Mouse (Mus musculus): ENCODE results near the gene Acsl5.

Acsl5 gene

DNA sequence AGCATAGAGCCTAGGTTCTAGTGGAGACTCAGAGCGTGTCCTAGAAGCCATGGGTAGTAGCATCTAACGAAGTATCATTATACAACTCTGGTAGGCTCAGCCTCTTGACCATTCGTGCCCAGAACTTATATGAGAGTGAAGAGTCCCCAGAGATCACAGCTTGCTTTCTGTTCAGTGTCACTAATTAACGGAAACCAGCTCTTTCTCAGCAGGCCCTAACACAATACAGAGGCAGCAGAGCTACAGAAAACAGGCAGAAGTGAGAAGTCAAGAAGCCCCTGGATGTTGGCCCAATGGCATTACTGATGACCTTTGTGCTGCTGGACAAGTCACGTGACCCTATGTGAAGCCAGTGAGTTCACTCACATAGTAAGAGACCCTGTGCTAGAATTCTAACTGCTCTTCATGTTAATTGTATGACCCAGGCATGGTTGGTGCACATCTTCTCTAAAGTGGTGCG, 10.5 kb upstream of the Acsl5 start, which contains the start of gene Gucy2g:
Gene Gucy2g (minus strand): TSS at position 51 of the 460 bp plus-strand sequence.
- DNase-seq: no peak

DNA sequence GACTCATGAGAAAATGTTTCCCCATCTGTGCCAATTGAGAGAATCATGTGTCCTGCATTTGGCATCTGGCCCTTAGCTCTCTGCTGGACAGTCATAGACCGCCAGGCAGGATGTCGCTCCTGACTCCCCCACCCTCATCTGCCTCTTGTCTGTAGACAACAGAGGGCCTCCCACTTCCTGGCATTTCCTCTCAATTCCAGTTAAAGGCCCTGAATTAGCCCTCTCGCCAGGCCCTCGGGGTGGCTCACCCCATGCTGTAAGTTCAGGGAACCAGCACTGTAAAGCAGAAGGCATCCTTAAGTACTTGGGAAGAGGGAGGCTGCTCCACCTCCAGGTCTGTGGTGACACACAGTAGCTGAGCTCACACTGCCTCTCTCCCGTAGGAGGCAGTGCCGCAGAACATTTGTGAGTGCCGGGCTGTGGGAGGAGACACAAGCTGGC, 6.9 kb upstream of the Acsl5 start:
- no peak for DNase-seq

DNA sequence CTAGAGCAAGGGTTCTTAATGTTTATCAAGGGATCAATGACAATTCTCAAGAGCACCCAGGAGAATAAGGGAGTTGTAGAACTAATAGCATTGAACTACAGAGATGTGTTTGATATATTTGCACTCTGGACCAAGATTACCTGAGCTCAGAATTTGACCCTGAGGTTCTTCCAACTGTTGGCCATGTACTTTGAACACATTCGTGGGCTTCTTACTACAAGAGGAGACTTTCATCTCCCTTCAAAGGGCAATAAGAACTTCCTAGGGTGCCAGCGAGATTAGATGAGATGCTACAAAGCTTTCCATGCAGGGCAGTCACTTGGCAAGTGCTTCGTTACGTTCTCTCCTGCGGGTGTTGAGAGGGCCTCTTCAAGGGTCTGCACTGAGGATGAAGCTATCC, 4.2 kb upstream of the Acsl5 start:
- no peak for DNase-seq

DNA sequence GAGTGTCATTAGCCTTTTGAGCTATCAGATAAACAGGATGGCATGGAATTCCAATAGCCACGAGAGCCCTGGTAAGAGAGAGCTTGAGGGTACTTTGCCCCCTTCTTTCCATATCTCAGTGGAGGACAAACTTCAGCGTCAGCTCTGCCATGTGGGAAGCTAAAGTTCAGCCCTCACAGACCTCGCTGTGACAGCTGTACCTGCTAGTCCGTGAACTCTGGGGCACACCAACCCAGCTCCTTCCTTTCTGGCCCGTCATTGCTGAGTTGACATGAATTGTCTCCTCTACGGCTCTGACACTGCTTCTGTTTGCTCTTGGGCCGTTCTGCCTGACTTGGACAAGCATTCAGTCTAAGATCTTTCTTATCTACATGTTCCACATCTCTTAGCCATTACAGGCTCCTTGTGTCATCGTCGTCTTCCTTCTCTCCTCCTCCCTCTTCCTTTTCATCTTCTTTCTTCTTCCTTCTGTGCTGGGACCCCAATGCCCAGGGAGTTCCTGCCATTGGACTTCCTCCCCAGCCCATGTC, 3.7 kb upstream of the Acsl5 start:
- DNase-seq: no peak

DNA sequence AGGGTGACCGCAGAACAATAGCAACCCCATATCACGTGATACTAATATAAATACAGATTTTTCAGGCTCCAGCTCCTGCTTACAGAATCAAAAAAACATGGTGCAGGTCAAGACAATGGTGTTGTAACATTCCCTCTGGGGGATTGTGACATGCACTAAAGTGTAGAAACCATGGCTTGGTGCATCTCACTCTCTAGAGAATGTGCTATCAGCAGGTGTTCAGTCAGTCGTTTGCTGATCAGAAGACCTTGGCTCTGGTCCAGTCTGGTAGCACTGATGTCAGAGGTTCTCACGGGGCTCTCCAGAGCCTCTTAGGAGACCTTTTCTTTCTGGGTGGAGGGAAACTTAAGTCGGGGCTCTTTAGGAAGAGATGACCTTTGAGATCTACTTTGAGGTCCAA, 1.3 kb upstream of the Acsl5 start:
- no peak for DNase-seq

DNA sequence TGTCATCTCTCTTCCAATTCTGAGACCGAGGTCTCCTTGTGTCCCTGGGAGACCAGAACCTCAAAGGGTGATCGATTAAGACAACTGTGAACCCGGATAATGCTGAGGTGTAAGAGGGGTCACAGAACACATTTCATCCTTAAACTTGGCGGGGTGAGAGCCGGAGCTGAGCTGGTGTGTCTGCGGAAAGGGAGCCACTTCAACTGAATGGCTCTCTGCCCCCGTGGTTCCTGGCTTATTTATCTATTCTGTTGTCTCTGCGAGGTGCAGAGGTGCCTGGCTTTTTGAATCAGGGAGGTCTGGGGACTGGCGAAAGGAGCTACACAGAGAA, 1.5 kb downstream of the Acsl5 start:
- DNase-seq: no peak

DNA sequence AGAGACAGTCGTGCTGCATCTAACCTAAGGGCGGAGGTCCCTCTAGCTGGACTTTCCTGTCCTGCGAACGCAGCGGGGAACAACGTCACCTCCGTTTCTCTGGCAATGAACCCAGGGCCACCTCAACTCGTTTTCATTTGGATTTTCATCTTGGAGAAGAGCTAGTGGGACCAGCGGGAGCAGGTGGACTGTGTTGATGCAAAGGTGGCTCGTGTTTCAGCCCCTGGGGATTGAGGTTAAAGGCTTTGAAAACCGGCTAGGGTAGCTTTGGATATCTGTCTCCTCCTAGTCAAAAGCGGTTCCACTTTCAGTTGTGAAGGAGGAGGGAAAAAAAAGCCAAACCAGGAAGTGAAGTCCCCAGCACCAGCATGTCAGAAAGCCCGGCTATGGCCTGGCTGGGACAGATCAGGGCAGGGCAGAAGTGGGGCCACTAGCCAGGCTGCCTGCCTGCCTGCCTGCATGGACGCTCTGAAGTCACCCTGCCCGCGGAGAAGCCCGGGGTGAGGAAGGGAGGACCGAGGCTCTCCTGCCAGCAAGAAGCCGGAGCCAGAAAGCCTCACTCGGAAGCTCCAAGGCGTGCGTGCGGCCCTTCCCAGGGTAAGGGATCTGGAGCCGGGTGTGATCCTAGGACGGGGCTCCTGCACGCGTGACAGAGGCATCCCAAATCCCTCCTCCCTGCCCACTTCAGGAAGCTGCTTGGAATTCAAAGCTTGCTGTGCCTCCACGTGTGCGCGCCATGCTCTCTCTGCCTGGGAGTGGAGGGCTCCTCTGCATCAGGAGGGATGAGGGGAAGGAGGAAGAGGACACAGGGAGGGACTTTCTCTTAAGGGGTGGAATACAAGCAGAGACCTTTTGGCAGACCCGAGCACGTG, 2.1 kb downstream of the Acsl5 start:
- peak; percentile 48 for DNase-seq

DNA sequence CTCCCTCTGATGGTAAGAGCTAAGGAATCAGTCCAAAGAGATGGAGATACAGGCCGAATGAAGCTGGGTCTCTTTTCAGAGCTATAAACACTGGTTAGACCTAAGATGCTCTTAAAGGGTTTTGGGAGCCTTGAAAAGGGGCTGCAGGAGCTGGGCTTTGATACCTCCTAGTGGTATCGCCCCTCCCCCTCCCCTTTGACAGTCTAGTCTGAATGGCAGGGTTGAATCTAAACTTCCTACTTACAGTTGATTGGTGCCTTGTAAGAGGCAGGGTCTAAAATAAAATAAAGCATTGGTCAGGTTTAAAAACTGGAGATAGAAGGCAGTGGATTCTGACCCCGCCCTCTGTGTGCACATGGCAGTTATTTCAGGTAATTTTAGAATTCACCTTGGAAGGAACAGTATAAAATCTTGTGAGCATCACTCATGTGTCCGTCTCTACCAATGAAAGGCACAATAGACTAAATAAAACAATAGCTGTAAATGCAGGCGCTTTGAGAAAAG, 2.8 kb downstream of the Acsl5 start:
- peak; percentile 69 for DNase-seq

DNA sequence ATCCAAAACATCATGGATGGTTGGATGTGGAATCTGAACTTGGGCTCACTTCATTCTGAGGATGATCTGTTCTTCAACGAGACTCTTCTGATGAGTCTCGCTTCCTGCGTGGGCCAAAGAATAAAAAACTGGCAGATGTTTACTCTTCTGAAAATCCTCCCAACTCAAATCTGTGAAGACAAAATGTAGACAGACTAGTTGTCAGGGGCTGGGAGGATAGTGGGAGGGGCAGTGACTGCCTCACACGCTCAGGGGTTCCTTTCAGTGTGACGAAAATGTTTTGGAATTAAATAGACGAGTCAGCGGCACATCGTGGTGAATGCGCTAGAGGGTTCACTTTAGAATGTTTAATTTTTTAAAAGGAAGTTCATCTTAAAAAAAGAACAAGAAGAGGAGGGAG, 4.4 kb downstream of the Acsl5 start:
- DNase-seq: no peak

DNA sequence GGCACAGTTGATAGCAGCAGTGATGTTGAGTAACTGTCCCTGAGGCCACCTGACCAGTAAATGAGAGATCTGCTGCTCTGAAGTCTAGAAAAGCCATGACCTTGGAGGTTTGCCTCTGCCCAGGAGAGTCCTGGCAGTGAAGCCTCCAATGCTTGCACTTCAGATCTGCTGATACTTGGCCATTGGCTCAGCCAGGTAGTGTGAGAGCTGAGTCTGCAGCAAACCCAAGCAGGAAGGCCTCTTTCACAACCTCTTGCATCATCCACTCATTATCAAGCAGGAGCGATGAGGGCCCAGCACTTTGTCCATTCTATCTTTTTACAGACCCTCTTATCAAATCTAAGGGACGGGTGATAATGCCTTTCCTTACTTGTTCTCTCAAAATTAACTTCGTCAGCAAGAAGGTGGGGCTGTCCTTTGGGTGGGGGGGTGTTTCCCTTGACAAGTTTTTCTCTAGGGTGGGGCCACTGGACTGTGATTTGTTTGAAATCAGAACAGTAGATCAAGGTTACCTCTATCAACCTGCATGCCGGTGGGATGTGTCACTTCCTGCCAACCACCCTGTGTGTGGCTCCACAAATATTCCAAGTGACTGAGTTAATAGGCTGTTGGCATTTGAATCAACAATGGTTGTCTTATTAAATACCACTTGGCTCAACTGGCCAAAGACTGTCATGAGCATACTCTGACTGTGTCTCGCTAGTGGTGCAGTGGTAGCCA, 6.1 kb downstream of the Acsl5 start:
- no peak for DNase-seq

DNA sequence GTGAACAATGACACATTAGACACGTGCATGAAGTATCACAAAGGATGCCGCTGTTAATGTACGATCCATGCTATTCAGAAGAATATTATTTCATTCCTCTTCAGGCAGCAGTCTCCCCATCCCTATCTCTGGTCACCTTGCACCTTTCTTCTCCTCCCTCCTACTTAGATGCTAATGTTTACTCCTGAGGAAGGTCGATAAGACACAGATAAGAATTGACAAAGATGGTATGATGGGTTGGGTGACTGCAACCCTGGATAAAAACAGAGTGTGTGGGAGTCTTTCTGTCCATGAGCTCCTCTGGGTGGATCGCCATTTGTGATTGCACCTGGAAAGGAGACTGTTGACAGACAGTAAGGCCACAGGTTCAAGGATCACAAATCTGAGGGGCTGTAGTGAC, 6.8 kb downstream of the Acsl5 start:
- no peak for DNase-seq

DNA sequence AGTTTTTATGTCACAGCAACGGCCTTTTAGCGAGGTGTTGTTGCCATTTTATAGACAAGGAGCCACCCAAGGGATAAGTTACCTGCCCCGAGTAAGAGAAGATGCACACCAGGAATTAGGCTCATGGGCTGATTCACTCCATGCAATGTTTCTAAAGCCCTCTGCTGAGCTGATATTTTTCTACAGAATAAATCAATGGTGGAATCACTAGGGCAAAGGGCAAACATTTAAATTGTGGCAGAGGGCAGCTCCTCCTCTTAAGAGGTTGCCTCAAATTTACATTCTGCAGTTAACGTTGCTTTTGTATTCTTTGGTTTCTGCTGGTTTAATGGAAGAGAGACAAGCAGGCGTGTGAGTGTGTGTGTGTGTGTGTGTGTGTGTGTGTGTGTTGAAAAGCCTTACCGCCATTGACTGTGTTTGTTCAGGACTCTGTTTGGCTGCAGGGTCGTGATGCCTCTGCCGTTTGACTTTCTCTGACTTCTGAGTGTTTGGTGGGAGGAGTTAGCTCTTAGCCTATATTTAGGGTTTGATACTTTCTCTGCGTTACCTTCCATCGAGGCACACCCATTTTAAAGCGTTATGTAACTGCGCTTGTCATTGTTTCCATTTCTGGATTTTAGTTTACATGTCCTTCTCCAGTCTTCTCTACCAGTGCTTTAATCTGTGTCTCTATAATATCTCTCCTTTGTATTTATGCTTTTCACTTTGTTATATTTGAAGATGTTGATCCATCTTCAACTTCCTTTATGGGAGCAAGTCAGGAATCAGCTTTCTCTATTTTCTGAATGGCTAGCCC, 8.8 kb downstream of the Acsl5 start:
- DNase-seq: no peak

DNA sequence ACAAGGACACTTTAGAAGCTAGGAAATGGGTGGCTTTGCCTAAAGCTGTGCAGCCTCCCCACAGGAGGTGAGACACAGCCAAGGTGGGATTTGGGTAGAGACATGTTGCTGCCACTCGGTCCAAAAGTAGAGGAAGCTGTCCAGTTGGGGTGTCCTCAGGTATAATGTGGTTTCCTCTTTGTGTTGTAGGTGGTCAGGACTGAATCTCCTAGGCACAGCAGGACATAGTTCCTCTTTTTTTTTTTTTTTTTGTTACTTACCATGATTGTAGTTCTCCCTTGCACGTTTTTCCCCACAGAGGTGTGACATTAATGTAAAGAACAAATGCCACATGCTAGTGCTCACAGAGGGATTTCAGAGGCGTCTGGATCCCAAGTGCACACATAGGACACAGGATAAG, 13.5 kb downstream of the Acsl5 start:
- DNase-seq: no peak

DNA sequence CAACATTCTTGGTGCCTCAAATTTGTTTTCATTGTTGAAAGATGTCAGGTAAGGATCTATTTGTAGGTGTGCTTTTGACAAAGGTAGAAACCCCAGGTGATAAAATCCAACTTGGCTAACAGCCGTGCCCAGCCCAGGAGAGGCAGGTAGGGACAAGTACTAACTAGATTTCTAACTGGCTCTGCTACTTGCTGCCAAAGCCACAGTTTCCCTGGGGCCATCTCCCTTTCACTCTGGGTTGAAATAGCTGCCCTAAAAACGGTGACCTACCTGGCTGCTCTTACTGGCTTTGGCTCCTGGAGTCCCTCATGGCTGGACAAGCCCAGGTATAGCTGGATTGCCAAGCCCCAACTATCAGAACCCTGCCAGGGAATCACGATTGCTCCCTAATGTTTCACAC, 15.0 kb downstream of the Acsl5 start:
- no peak for DNase-seq

DNA sequence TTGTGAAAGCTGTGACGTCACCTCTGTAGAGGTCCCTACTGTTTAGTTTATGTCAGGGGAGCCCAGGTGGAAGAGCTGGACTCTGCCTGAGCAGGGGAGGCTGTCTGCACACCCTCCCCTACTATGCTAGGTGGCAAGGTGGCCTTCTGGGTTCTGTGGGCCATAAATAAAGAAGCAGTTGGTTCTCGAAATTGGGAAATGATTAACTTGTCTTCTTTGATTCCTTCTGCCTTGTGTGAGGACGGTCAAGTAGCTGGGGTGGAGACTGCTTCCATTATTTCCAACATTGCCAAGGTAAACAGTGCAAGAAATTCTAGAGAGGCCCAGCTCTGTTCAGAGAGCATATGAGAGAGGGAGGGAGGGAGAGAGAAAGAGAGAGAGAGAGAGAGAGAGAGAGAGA, 16.4 kb downstream of the Acsl5 start:
- no peak for DNase-seq

DNA sequence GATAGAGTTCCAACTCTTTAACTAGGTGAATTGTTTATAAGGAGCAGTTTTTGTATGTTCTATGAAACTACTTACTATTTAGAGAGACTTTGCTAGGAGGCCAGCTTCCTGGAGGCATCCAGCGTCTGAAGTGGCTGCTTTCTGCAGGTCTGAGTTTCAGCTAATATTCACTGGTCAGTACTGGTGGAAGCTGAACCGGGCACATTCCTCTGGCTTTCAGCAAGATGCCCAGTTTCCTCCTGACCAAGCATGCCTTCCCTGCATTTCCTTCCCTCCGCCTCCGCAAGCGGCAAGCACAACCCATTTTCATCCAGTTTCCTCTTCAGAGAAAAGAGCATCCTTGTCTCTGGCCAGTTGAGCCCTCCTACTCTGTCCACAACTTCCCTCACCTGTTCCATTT, 17.3 kb downstream of the Acsl5 start:
- no peak for DNase-seq

DNA sequence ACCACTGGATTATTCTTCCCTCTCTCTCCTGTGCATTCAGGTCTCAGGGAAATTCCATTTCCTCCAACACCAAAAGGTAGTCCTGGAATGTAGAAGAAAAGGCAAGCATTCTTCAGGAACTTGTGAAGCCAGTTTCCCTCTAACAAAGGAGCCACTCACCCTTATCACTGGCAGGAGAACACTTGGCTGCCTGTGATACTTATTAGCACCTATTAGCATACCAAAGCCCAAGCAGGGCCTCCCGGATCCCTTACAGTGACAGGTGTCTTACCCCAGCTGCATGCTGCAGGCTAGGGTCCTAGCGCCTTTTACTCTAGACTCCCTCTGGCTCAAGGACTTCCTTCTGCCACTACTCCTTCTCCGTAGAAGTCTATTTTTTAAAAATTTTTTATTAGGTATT, 19.7 kb downstream of the Acsl5 start:
- no peak for DNase-seq

DNA sequence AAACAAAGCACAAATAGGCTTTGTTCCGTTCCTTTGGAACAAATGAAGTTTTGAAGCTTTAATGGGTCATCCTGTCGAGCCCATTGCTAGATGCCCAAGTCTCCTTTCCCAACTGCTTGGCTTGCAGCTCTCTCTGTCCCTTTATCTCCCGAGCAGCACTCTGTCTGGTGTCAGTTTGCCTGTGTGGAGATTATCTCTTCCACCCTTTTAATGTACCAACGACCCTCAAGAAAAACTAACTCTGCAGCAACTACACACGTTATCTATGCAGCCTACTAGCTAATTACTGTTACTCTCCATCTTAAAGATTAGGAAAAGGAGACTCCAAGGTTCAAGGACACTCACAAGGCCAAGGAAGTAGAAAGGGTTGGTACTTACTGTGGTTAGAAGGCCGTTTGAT, 21.6 kb downstream of the Acsl5 start:
- DNase-seq: no peak

DNA sequence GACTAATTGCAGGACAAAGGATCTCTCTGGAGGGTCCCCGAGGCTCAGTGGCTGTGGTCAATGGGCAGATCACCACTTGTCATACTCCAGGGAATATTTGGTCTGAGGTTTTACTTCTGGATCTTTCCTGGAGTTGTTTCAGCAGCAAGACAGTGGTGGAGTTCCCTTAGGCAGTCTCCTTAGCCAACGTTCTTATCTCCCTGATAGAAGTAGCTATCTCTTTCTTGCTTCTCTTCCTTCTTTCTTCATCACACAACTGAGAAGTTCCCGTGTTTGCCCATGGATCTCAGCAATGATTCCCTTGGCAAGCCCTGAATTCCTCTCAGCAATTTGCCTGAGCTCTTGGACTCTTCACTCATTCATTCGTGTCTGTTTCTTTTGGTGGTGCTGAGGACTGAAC, 24.4 kb downstream of the Acsl5 start:
- DNase-seq: no peak

DNA sequence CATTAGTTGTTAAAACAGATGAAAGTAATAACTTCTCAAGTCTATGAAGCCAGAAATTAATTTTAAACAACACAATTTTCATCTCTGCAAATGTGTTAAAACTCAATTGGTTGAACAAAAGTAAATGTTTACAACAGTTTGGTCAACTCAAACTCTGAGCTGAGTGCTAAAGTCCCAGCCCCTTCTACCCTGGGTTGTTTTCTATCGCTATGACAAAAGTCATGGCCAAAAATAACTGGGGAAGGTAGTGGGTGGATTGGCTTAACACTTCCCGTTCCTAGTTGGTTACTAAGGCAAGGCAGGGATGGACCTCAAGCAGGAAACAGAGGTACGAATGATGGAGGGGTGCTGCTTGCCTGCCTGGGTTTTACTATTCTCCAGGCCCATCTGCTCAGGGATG, 25.0 kb downstream of the Acsl5 start:
- no peak for DNase-seq

DNA sequence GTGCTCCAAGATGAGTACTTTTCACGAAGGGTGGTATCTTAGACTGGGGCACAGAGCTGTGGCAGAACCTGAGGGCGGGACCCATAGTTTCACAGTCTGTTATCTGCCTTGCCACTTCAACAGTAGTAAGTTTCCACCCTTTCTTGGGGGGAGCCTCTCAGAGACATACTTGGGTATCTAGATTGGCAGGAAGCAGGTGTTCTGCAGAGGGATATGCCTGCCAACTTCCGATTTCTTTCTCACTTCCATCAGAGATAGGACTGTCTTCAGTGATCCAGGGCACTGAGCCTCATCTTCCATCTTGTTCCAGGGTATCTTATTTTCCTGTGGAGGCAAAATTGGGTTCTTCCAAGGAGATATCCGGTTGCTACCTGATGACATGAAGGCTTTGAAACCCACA, 32.4 kb downstream of the Acsl5 start:
- DNase-seq: no peak

DNA sequence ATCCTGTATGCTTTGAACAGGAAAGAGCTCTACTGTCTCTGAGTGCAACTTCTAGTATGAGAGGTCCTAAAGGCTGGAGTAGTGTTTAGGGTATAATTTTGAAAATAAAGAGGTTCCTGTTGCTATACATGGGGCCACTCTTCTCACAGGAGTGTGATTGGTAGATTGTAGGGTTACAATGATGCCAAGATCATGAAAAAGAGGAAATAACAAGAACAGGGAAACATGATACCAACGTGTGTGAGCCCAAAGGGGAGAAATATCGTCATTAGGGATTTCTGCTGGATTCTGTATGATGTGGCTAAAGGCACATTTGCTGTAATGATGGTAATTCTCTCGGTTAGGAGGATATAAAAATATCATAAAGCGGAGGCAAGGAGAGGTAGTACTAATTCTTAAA, 34.3 kb downstream of the Acsl5 start:
- no peak for DNase-seq

DNA sequence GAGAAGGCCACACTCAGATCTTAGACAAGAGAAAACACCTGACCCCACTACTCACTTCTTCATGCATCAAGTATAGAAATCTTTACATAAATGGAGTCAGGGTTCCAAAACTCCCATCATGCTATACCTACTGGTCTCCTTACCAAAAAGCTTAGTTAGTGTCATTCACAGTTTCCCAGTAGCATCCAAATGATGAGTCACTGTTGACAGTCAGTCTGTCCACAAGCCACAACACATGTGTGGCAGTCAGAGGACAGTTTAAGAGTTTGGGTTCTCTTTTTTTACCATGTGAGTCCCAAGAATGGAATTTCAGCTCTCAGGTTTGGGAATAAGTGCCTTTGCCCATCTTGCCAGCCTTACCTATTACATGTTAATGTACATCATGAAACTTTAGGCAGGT, 37.2 kb downstream of the Acsl5 start:
- DNase-seq: no peak

Data from right cerebral cortex, postnatal 4 days (tissue).